Mouse (Mus musculus) hindbrain, embryonic 11.5 days (tissue): Measurements from ENCODE around the gene Ppme1. TPM values are rescaled to one million over a fixed set of nuclear protein-coding genes. Genes with fewer than 3 reads are reported as not detected.

Experiments used
- ATAC-seq: fragments of 200-750 bp; cut with Nextera tagmentation; 2 replicates; pipeline ENCODE4 v1.8.0; 2017; ENCODE audit warnings: mild to moderate bottlenecking, moderate TSS enrichment, moderate library complexity; ENCODE audit not compliant: low FRiP score
- DNase-seq: peaks from one replicate; pipeline ENCODE4 v3.0.0-alpha.2; 2015; ENCODE audit warnings: low spot score
- H3K27ac ChIP-seq: fragments of 300-500 bp; sonication (generic); 2 replicates; pipeline ENCODE4 v1.5.1; 2014; ENCODE audit warnings: mild to moderate bottlenecking, low read depth, low read length
- H3K27me3 ChIP-seq: fragments of 300-500 bp; sonication (generic); 2 replicates; pipeline ENCODE4 v1.6.1; 2014; ENCODE audit warnings: mild to moderate bottlenecking, low read length, moderate library complexity, mixed read lengths; ENCODE audit not compliant: control insufficient read depth, insufficient read depth
- H3K36me3 ChIP-seq: fragments of 300-500 bp; sonication (generic); 2 replicates; pipeline ENCODE4 v1.6.1; 2014; ENCODE audit warnings: mild to moderate bottlenecking, low read length, moderate library complexity, mixed read lengths; ENCODE audit not compliant: control insufficient read depth, insufficient read depth
- H3K4me1 ChIP-seq: fragments of 300-500 bp; sonication (generic); replicated peaks from 2 replicates; pipeline ENCODE4 v1.6.1; 2014; ENCODE audit warnings: low read length, mixed read lengths; ENCODE audit not compliant: control insufficient read depth, insufficient read depth
- H3K4me2 ChIP-seq: fragments of 300-500 bp; sonication (generic); replicated peaks from 2 replicates; pipeline ENCODE4 v1.6.1; 2014; ENCODE audit warnings: mild to moderate bottlenecking, low read depth, low read length
- H3K4me3 ChIP-seq: fragments of 300-500 bp; sonication (generic); 2 replicates; pipeline ENCODE4 v1.5.1; 2014; ENCODE audit warnings: low read depth, low read length
- H3K9ac ChIP-seq: fragments of 300-500 bp; sonication (generic); 2 replicates; pipeline ENCODE4 v1.6.1; 2014; ENCODE audit warnings: low read depth, low read length
- H3K9me3 ChIP-seq: fragments of 300-500 bp; sonication (generic); 2 replicates; pipeline ENCODE4 v1.6.1; 2016; ENCODE audit warnings: low read length; ENCODE audit not compliant: control insufficient read depth
- WGBS: fragments of 180-500 bp; shearing (Covaris S2); extraction: QIAGEN DNeasy Blood & Tissue Kit; methylation state at CpG from one replicate; pipeline ENCODE4 v1.1.7; 2014; 5-methylcytosine and 5-hydroxymethylcytosine counted together
- polyA plus RNA-seq: library from polyadenylated mRNA; unstranded; fragments of >200 nt; fragmentation: Nextera tagmentation; extraction: Ambion mirVana; gene quantifications from 2 replicates; pipeline ENCODE4 v1.2.1, GENCODE M21; 2014

Ppme1 gene
- polyA plus RNA-seq, 1 experiment from 2014 or later = 99.9 TPM

GRCm38 (mm10) chr7:100298861-100299510, 73.1 kb downstream of the Ppme1 start:
- WGBS = 78% methylated on average over 14 of the region's 14 CpGs
- Histone ChIP-seq H3K9me3 (no peaks in the 10 kb centered on the region), H3K4me2 (no peak overlapping the region), H3K4me1 (no peaks in the 10 kb centered on the region), H3K4me3 (no peak overlapping the region), H3K36me3 (no peaks in the 10 kb centered on the region), H3K27ac (no peak overlapping the region), H3K9ac (no peak overlapping the region), H3K27me3 (no peaks in the 10 kb centered on the region)
- no peak for DNase-seq
- no peak for ATAC-seq

GRCm38 (mm10) chr7:100296699-100297098, 75.4 kb downstream of the Ppme1 start:
- H3K27me3 ChIP-seq = no peaks in the 10 kb centered on the region
- H3K9me3 ChIP-seq = no peaks in the 10 kb centered on the region
- no peak overlapping the region for H3K27ac ChIP-seq
- H3K4me3 ChIP-seq = no peak overlapping the region
- no peaks in the 10 kb centered on the region for H3K36me3 ChIP-seq
- no peaks in the 10 kb centered on the region for H3K4me1 ChIP-seq
- ATAC-seq = no peak
- WGBS = 88% methylated on average over 6 of the region's 6 CpGs
- no peak for DNase-seq
- no peak overlapping the region for H3K9ac ChIP-seq
- H3K4me2 ChIP-seq = no peak overlapping the region

- no peak for ATAC-seq
- Histone ChIP-seq H3K27ac (no peak overlapping the region), H3K4me3 (no peak overlapping the region), H3K9me3 (no peaks in the 10 kb centered on the region), H3K27me3 (no peaks in the 10 kb centered on the region), H3K4me2 (no peak overlapping the region), H3K4me1 (no peaks in the 10 kb centered on the region), H3K9ac (no peak overlapping the region), H3K36me3 (no peaks in the 10 kb centered on the region)
- no peak for DNase-seq
- WGBS = 90% methylated on average over 2 of the region's 2 CpGs
Observed at GRCm38 (mm10) chr7:100295745-100296144, 76.4 kb downstream of the Ppme1 start.

- H3K36me3 ChIP-seq = no peaks in the 10 kb centered on the region
- ATAC-seq = no peak
- H3K9me3 ChIP-seq = no peaks in the 10 kb centered on the region
- no peaks in the 10 kb centered on the region for H3K4me1 ChIP-seq
- 86% methylated on average over 8 of the region's 8 CpGs for WGBS
- H3K4me3 ChIP-seq = no peak overlapping the region
- no peak overlapping the region for H3K4me2 ChIP-seq
- DNase-seq = no peak
- H3K27ac ChIP-seq = no peak overlapping the region
- H3K27me3 ChIP-seq = no peaks in the 10 kb centered on the region
- H3K9ac ChIP-seq = no peak overlapping the region
Observed at GRCm38 (mm10) chr7:100293546-100293945, 78.6 kb downstream of the Ppme1 start.

- 41% methylated on average over 11 of the region's 11 CpGs for WGBS
- Histone ChIP-seq H3K4me2 (peak overlapping the region; percentile 19; the same call in 1 of the 2 replicates), H3K27me3 (peaks cover 2% of the 10 kb centered on the region), H3K36me3 (no peaks in the 10 kb centered on the region), H3K4me1 (no peaks in the 10 kb centered on the region), H3K9me3 (no peaks in the 10 kb centered on the region), H3K9ac (0 out of 2 replicates have a peak overlapping the region, but pooled peaks have one; percentile 11), H3K27ac (peak overlapping the region; percentile 75), H3K4me3 (no peak overlapping the region)
- peak; percentile 44 for DNase-seq
- ATAC-seq = no peak
Observed at GRCm38 (mm10) chr7:100288622-100289021, 83.5 kb downstream of the Ppme1 start.

- peaks cover 2% of the 10 kb centered on the region for H3K27me3 ChIP-seq
- H3K4me3 ChIP-seq = no peak overlapping the region
- no peaks in the 10 kb centered on the region for H3K36me3 ChIP-seq
- ATAC-seq = no peak
- 35% methylated on average over 7 of the region's 7 CpGs for WGBS
- H3K4me1 ChIP-seq = no peaks in the 10 kb centered on the region
- H3K27ac ChIP-seq = peak overlapping the region; percentile 75
- no peaks in the 10 kb centered on the region for H3K9me3 ChIP-seq
- no peak overlapping the region for H3K9ac ChIP-seq
- peak; percentile 71 for DNase-seq
- no peak overlapping the region for H3K4me2 ChIP-seq
Observed at GRCm38 (mm10) chr7:100287748-100288578, 84.1 kb downstream of the Ppme1 start.

- peak; percentile 48 for DNase-seq
- H3K27ac ChIP-seq = no peak within 1 kb of the TSS
- peak; percentile 49; the same call in 1 of the 2 replicates for ATAC-seq
- peak within 1 kb of the TSS; percentile 50 for H3K4me3 ChIP-seq
- peak within 1 kb of the TSS; percentile 96 for H3K4me2 ChIP-seq
- under 1% methylated on average over 49 of the region's 53 CpGs for WGBS
- peaks cover 2% of the 10 kb centered on the region for H3K27me3 ChIP-seq
- no peaks in the 10 kb centered on the region for H3K9me3 ChIP-seq
- H3K36me3 ChIP-seq = no peaks in the 10 kb centered on the region
- H3K9ac ChIP-seq = peak within 1 kb of the TSS; percentile 67
- no peaks in the 10 kb centered on the region for H3K4me1 ChIP-seq
Observed at GRCm38 (mm10) chr7:100285383-100285782, 86.7 kb downstream of the Ppme1 start, which contains the start of gene P4ha3. Gene P4ha3, plus strand, starts transcription at chr7:100285520.

- no peak overlapping the region for H3K27ac ChIP-seq
- DNase-seq (no peak), ATAC-seq (no peak)
- H3K9ac ChIP-seq = no peak overlapping the region
- no peaks in the 10 kb centered on the region for H3K4me1 ChIP-seq
- WGBS = 33% methylated on average over 3 of the region's 3 CpGs
- H3K4me2 ChIP-seq = no peak overlapping the region
- H3K9me3 ChIP-seq = no peaks in the 10 kb centered on the region
- peaks cover 2% of the 10 kb centered on the region for H3K27me3 ChIP-seq
- H3K4me3 ChIP-seq = no peak overlapping the region
- no peaks in the 10 kb centered on the region for H3K36me3 ChIP-seq
Observed at GRCm38 (mm10) chr7:100283298-100283697, 88.8 kb downstream of the Ppme1 start.
